Comparison of ENCODE assay signal across 8 mouse cellular contexts in genomic region chr4:139192499-139193175, GRCm38 (mm10). TPM values are rescaled to one million over a fixed set of nuclear protein-coding genes. Genes with fewer than 3 reads are reported as not detected.
DNase-seq lines count a peak whose midpoint lies in the region; ATAC-seq and TF ChIP-seq lines count a peak whose summit lies in the region.

Gene Capzb, plus strand, starts transcription at chr4:139192899.

- H3K4me3 ChIP-seq in hindbrain, embryonic 14.5 days (replicated peaks; ENCODE audit: low read length): peak within 1 kb of the TSS; percentile 100

- 1% methylated on average over 21 of the region's 69 CpGs for WGBS in hindbrain, embryonic 14.5 days

- peak; percentile 76 for ATAC-seq in Patski
- peak; percentile 96 for ATAC-seq in hindbrain, embryonic 14.5 days (ENCODE audit: low FRiP score)

- peak within 1 kb of the TSS; percentile 89 for H3K27ac ChIP-seq in hindbrain, embryonic 14.5 days

- peak; percentile 58 for DNase-seq in Patski (ENCODE audit: low read depth, low spot score)
- peak; percentile 98 to 99 for DNase-seq in cerebellum, postnatal 14 days
- DNase-seq in frontal cortex, postnatal 25 days (ENCODE audit: low spot score in 2 of 2): peak; percentile 82 to 91
- peak; percentile 96 for DNase-seq in hindbrain, embryonic 14.5 days (ENCODE audit: low spot score)
- DNase-seq in layer of hippocampus, postnatal 36 days: peak; percentile 93 to 95
- peak; percentile 97 for DNase-seq in lung, postnatal 36 days
- peak; percentile 98 for DNase-seq in retina, postnatal 1 day
- DNase-seq in urinary bladder, adult 18-20 months (ENCODE audit: low spot score in 2 of 2): peak; percentile 95

- H3K4me2 ChIP-seq in hindbrain, embryonic 14.5 days (replicated peaks): peak within 1 kb of the TSS; percentile 99

- H3K9ac ChIP-seq in hindbrain, embryonic 14.5 days: peak within 1 kb of the TSS; percentile 95

- H3K4me1 ChIP-seq in hindbrain, embryonic 14.5 days (replicated peaks; ENCODE audit: control insufficient read depth, insufficient read depth, low read length): peaks cover 24% of the 10 kb centered on the region

- POLR2A ChIA-PET in Patski (lab: Charles Lee): no interaction called here

- in situ Hi-C loops in Patski (cut with MboI; ENCODE audit: low pct_unique_long_range_greater_than_20kb): no loop called here

- no peaks in the 10 kb centered on the region for H3K36me3 ChIP-seq in hindbrain, embryonic 14.5 days (replicated peaks; ENCODE audit: control insufficient read depth, insufficient read depth)

- no peaks in the 10 kb centered on the region for H3K9me3 ChIP-seq in hindbrain, embryonic 14.5 days (ENCODE audit: control insufficient read depth, low read length)

- no peak for TF ChIP-seq CTCF in Patski (IDR thresholded peaks at IDR 0.05)

- H3K27me3 ChIP-seq in Patski: no peaks in the 10 kb centered on the region
- H3K27me3 ChIP-seq in hindbrain, embryonic 14.5 days (ENCODE audit: control insufficient read depth, insufficient read depth, low read length): no peaks in the 10 kb centered on the region

- CTCF ChIA-PET in Patski (lab: Charles Lee): interaction anchor here (1.2 to 1.5 kb wide), 3 partner anchors 10 to 118 kb away, joined by 3 to 4 read pairs (median 3); partner anchors contain the start of gene Akr7a5

RNA-seq across cellular contexts. Expression of gene Capzb, which starts in this region (rescaled TPM):
- polyA plus RNA-seq in Patski (2021): 305 TPM
- polyA plus RNA-seq in hindbrain, embryonic 14.5 days (2014; fragmentation: Nextera tagmentation; extraction: Ambion mirVana): 248 and 249 TPM in 2 replicates
- total RNA-seq in layer of hippocampus, postnatal 36 days (2021): 100 to 1,000 TPM; 417 to 423 TPM

Comparison
In these comparisons a context has a peak if more than half of its experiments do, and no peak if none do; other contexts are left out.
1. Peak in every context shown above with its lines: DNase-seq, ATAC-seq, H3K4me3 ChIP-seq and H3K27ac ChIP-seq.